Mouse (Mus musculus) CD4-positive helper T cell, adult 2 months (primary cell): ENCODE data around the gene 4930502E18Rik.
"Not testable (repeated sequence)": the region's sequence is repeated elsewhere in the genome, so short reads cannot be mapped to it uniquely, and the experiment has no call there.

ENCODE experiments used
- DNase-seq: peaks from one replicate; pipeline ENCODE4 v3.0.0-alpha.2; 2012; ENCODE audit warnings: low read depth, missing footprints, low spot score

The 4930502E18Rik gene

GRCm38 (mm10) chrX:53724596-53724995 lies at the start of gene 4930502E18Rik:
TSS of gene 4930502E18Rik (plus strand) at chrX:53724826.
- DNase-seq, result no peak

GRCm38 (mm10) chrX:53676943-53677342 lies 47.7 kb upstream of the 4930502E18Rik start:
- DNase-seq, result peak; percentile 14

GRCm38 (mm10) chrX:53682650-53683049 lies 42.0 kb upstream of the 4930502E18Rik start:
- not testable (repeated sequence) for DNase-seq

GRCm38 (mm10) chrX:53684676-53685075 lies 40.0 kb upstream of the 4930502E18Rik start:
- DNase-seq, result not testable (repeated sequence)

- no peak for DNase-seq
These were observed 32.6 kb upstream of the 4930502E18Rik start for GRCm38 (mm10) chrX:53692065-53692464.

- DNase-seq, result no peak
These were observed 31.5 kb upstream of the 4930502E18Rik start for GRCm38 (mm10) chrX:53693141-53693540.

- no peak for DNase-seq
These were observed 30.4 kb upstream of the 4930502E18Rik start for GRCm38 (mm10) chrX:53694008-53694777.

- DNase-seq, result no peak
These were observed 25.4 kb upstream of the 4930502E18Rik start for GRCm38 (mm10) chrX:53699225-53699624.

- no peak for DNase-seq
These were observed 22.0 kb upstream of the 4930502E18Rik start for GRCm38 (mm10) chrX:53702673-53703072.

- no peak for DNase-seq
These were observed 8.7 kb upstream of the 4930502E18Rik start for GRCm38 (mm10) chrX:53715942-53716322.

GRCm38 (mm10) chrX:53716323-53717182 lies 8.1 kb upstream of the 4930502E18Rik start:
- DNase-seq, result no peak

- DNase-seq, result no peak
These were observed 4.3 kb downstream of the 4930502E18Rik start for GRCm38 (mm10) chrX:53728967-53729366.

- no peak for DNase-seq
These were observed 28.2 kb downstream of the 4930502E18Rik start for GRCm38 (mm10) chrX:53752851-53753250.

- no peak for DNase-seq
These were observed 33.1 kb downstream of the 4930502E18Rik start, which contains the start of gene 1700013H16Rik for GRCm38 (mm10) chrX:53757736-53758135. TSS of gene 1700013H16Rik (minus strand) at chrX:53757831.

GRCm38 (mm10) chrX:53776276-53776675 lies 51.6 kb downstream of the 4930502E18Rik start, which contains the start of gene Zfp36l3:
TSS of gene Zfp36l3 (minus strand) at chrX:53776394.
- DNase-seq, result no peak
